Mouse (Mus musculus) liver, embryonic 15.5 days (tissue): ENCODE results near the gene Dido1. TPM values are rescaled to one million over a fixed set of nuclear protein-coding genes. Genes with fewer than 3 reads are reported as not detected.

Experiments used
- ATAC-seq: fragments of 200-750 bp; cut with Nextera tagmentation; 2 replicates; pipeline ENCODE4 v1.8.0; 2017; ENCODE audit warnings: moderate number of reproducible peaks, mild to moderate bottlenecking, moderate library complexity; ENCODE audit not compliant: insufficient read depth
- H3K27ac ChIP-seq: fragments of 300-500 bp; sonication (generic); replicated peaks from 2 replicates; pipeline ENCODE4 v1.5.1; 2015; ENCODE audit warnings: mild to moderate bottlenecking, inconsistent platforms
- H3K27me3 ChIP-seq: fragments of 300-500 bp; sonication (generic); 2 replicates; pipeline ENCODE4 v1.6.1; 2015; ENCODE audit warnings: mild to moderate bottlenecking, inconsistent platforms
- H3K36me3 ChIP-seq: fragments of 300-500 bp; sonication (generic); replicated peaks from 2 replicates; pipeline ENCODE4 v1.6.1; 2015; ENCODE audit warnings: moderate library complexity, mild to moderate bottlenecking, inconsistent platforms
- H3K4me1 ChIP-seq: fragments of 300-500 bp; sonication (generic); replicated peaks from 2 replicates; pipeline ENCODE4 v1.6.1; 2015; ENCODE audit warnings: inconsistent platforms
- H3K4me2 ChIP-seq: fragments of 300-500 bp; sonication (generic); 2 replicates; pipeline ENCODE4 v1.6.1; 2015; ENCODE audit warnings: moderate library complexity, mild to moderate bottlenecking, inconsistent platforms
- H3K4me3 ChIP-seq: fragments of 300-500 bp; sonication (generic); replicated peaks from 2 replicates; pipeline ENCODE4 v1.5.1; 2015; ENCODE audit warnings: mild to moderate bottlenecking, inconsistent platforms
- H3K9ac ChIP-seq: fragments of 300-500 bp; sonication (generic); 2 replicates; pipeline ENCODE4 v1.6.1; 2015; ENCODE audit warnings: moderate library complexity, mild to moderate bottlenecking, inconsistent platforms
- H3K9me3 ChIP-seq: fragments of 300-500 bp; sonication (generic); replicated peaks from 2 replicates; pipeline ENCODE4 v1.6.1; 2016; ENCODE audit warnings: inconsistent platforms
- WGBS: fragments of 180-500 bp; shearing (Covaris S2); methylation state at CpG from one replicate; pipeline ENCODE4 v1.1.7; 2015; ENCODE audit warnings: mixed read lengths; ENCODE audit not compliant: insufficient replicate concordance; 5-methylcytosine and 5-hydroxymethylcytosine counted together
- polyA plus RNA-seq: library from polyadenylated mRNA; unstranded; fragments of >200 nt; fragmentation: Nextera tagmentation; extraction: Ambion mirVana; gene quantifications from 2 replicates; pipeline ENCODE4 v1.2.1, GENCODE M21; 2015

The Dido1 gene
- polyA plus RNA-seq, 1 experiment from 2014 or later, result 11.7 TPM

GRCm38 (mm10) chr2:180642555-180643260, 67.1 kb downstream of the Dido1 start, which contains the start of gene Tcfl5:
Gene Tcfl5 (minus strand): TSS chr2:180642708.
- ATAC-seq, result no peak
- Histone ChIP-seq H3K4me3 (peak within 1 kb of the TSS; percentile 22), H3K4me2 (peak within 1 kb of the TSS; percentile 45), H3K9me3 (peaks cover 10% of the 10 kb centered on the region), H3K27me3 (peaks cover 66% of the 10 kb centered on the region), H3K27ac (no peak within 1 kb of the TSS), H3K4me1 (no peaks in the 10 kb centered on the region), H3K9ac (no peak within 1 kb of the TSS), H3K36me3 (no peaks in the 10 kb centered on the region)
- 5% methylated on average over 38 of the region's 56 CpGs for WGBS

GRCm38 (mm10) chr2:180641576-180642554, 67.9 kb downstream of the Dido1 start:
- Histone ChIP-seq H3K9me3 (peaks cover 10% of the 10 kb centered on the region), H3K27me3 (peaks cover 65% of the 10 kb centered on the region), H3K4me3 (peak overlapping the region; percentile 22), H3K36me3 (no peaks in the 10 kb centered on the region), H3K27ac (no peak overlapping the region), H3K9ac (no peak overlapping the region), H3K4me1 (no peaks in the 10 kb centered on the region), H3K4me2 (peak overlapping the region; percentile 45)
- 4% methylated on average over 111 of the region's 112 CpGs for WGBS
- peak; percentile 42 for ATAC-seq

- Histone ChIP-seq H3K27ac (no peak overlapping the region), H3K9ac (no peak overlapping the region), H3K4me2 (no peak overlapping the region), H3K36me3 (no peaks in the 10 kb centered on the region), H3K27me3 (no peaks in the 10 kb centered on the region), H3K4me3 (no peak overlapping the region), H3K9me3 (no peaks in the 10 kb centered on the region), H3K4me1 (peaks cover 2% of the 10 kb centered on the region; the same call in 1 of the 2 replicates)
- 66% methylated on average over 2 of the region's 2 CpGs for WGBS
- no peak for ATAC-seq
These were observed 97.9 kb downstream of the Dido1 start for GRCm38 (mm10) chr2:180611882-180612281.

- no peaks in the 10 kb centered on the region for H3K9me3 ChIP-seq
- peak overlapping the region; percentile 64 for H3K27ac ChIP-seq
- peak; percentile 80 for ATAC-seq
- no peaks in the 10 kb centered on the region for H3K36me3 ChIP-seq
- H3K9ac ChIP-seq, result no peak overlapping the region
- 48% methylated on average over 4 of the region's 4 CpGs for WGBS
- H3K27me3 ChIP-seq, result no peaks in the 10 kb centered on the region
- no peak overlapping the region for H3K4me2 ChIP-seq
- H3K4me1 ChIP-seq, result peaks cover 2% of the 10 kb centered on the region; the same call in 1 of the 2 replicates
- H3K4me3 ChIP-seq, result no peak overlapping the region
These were observed 99.5 kb downstream of the Dido1 start for GRCm38 (mm10) chr2:180610283-180610682.

Other genes with a start within 250 kb of the Dido1 start
- gene Ntsr1, start 210.0 kb downstream of the Dido1 start, polyA plus RNA-seq, result 0.06 TPM in 2 replicates
- gene Mrgbp, start 128.7 kb downstream of the Dido1 start, polyA plus RNA-seq, result 8.7 and 8.8 TPM in 2 replicates
- gene Ogfr, start 120.8 kb downstream of the Dido1 start, polyA plus RNA-seq, result 25.1 and 27.4 TPM in 2 replicates
- 1.4 and 3.5 TPM in 2 replicates for gene Col9a3, start 112.2 kb downstream of the Dido1 start, polyA plus RNA-seq
- 0.05 TPM in 1 of 2 replicates, not detected in the other for gene Tcfl5, start 67.3 kb downstream of the Dido1 start, polyA plus RNA-seq
- 117 TPM in 2 replicates for gene Gid8, start 118 bp upstream of the Dido1 start, polyA plus RNA-seq
- 8.1 and 10.0 TPM in 2 replicates for gene Slc17a9, start 15.3 kb upstream of the Dido1 start, polyA plus RNA-seq
- not detected in 2 replicates for gene Bhlhe23, start 66.9 kb upstream of the Dido1 start, polyA plus RNA-seq
- gene Ythdf1, start 210.9 kb upstream of the Dido1 start, polyA plus RNA-seq, result 21.6 and 22.0 TPM in 2 replicates
- not detected in 2 replicates for gene Birc7, start 219.0 kb upstream of the Dido1 start, polyA plus RNA-seq
- 0.82 and 2.4 TPM in 2 replicates for gene Nkain4, start 244.7 kb upstream of the Dido1 start, polyA plus RNA-seq